Mouse (Mus musculus) lung, postnatal 0 days (tissue): ENCODE data around the gene Tnp1.

Experiments used
- CTCF ChIP-seq: IDR thresholded peaks from 2 replicates; pipeline ENCODE4 v1.5.1; 2016; ENCODE audit warnings: antibody characterized with exemption, mild to moderate bottlenecking
- EP300 ChIP-seq: IDR thresholded peaks from 2 replicates; pipeline ENCODE4 v1.6.1; 2016; ENCODE audit warnings: antibody characterized with exemption, mild to moderate bottlenecking, control low read depth

DNA sequence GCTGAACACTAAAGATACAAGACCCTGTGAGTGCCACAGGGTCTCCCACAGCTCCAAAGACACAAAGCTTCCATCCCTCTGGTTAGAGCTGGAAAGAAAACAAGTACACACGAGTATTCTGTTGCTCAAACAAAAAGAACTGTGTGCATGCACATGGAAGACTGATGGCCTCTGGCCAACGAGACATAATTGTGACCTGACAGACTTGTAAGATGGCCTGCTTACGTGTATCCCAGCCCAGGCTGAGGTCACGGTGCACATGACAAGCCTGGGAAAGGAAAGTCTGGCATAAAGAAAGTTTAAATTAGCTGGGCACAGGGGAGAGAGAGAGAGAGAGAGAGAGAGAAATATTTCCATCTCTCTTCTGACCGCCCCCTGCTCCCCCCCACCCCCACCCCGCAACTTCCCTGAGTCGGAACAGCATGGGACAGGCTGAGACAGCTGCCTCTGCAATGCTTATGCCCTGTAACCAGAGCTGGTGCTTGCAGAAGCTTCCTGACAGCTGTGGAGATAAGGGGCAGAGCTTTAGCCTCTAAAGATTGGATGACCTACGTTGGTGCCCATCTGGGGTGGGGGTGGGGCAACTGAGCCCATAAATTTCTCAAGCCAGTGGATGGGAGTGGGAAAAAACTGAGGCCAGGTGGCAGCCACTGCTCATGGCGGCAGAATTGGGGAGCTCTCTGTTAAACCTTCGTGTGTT lies 46.4 kb downstream of the Tnp1 start:
- TF ChIP-seq CTCF (no peak), EP300 (no peak)
